Mouse (Mus musculus) embryonic facial prominence, embryonic 11.5 days (tissue): Measurements from ENCODE around the gene Vinac1. TPM values are rescaled to one million over a fixed set of nuclear protein-coding genes. Genes with fewer than 3 reads are reported as not detected.

Experiments used
- ATAC-seq: fragments of 200-750 bp; cut with Nextera tagmentation; replicated peaks from 2 replicates; pipeline ENCODE4 v1.8.0; 2017; ENCODE audit warnings: low read depth; ENCODE audit not compliant: insufficient number of reproducible peaks, low FRiP score, low TSS enrichment
- DNase-seq: peaks from one replicate; pipeline ENCODE4 v3.0.0-alpha.2; 2015; ENCODE audit warnings: low spot score
- H3K27ac ChIP-seq: fragments of 300-500 bp; sonication (generic); replicated peaks from 2 replicates; pipeline ENCODE4 v1.5.1; 2014; ENCODE audit warnings: mild to moderate bottlenecking, low read depth, low read length, control low read depth
- H3K27me3 ChIP-seq: fragments of 300-500 bp; sonication (generic); 2 replicates; pipeline ENCODE4 v1.6.1; 2014; ENCODE audit warnings: mild to moderate bottlenecking, low read length, moderate library complexity, mixed read lengths; ENCODE audit not compliant: control insufficient read depth, insufficient read depth
- H3K36me3 ChIP-seq: fragments of 300-500 bp; sonication (generic); replicated peaks from 2 replicates; pipeline ENCODE4 v1.6.1; 2014; ENCODE audit warnings: low read depth, mild to moderate bottlenecking, low read length, moderate library complexity, mixed read lengths; ENCODE audit not compliant: control insufficient read depth, insufficient read depth
- H3K4me1 ChIP-seq: fragments of 300-500 bp; sonication (generic); 2 replicates; pipeline ENCODE4 v1.6.1; 2014; ENCODE audit warnings: low read length, mixed read lengths; ENCODE audit not compliant: control insufficient read depth, insufficient read depth
- H3K4me2 ChIP-seq: fragments of 300-500 bp; sonication (generic); 2 replicates; pipeline ENCODE4 v1.6.1; 2014; ENCODE audit warnings: low read depth, mild to moderate bottlenecking, control low read depth, low read length, moderate library complexity
- H3K4me3 ChIP-seq: fragments of 300-500 bp; sonication (generic); 2 replicates; pipeline ENCODE4 v1.5.1; 2014; ENCODE audit warnings: low read depth, low read length, control low read depth
- H3K9ac ChIP-seq: fragments of 300-500 bp; sonication (generic); replicated peaks from 2 replicates; pipeline ENCODE4 v1.6.1; 2014; ENCODE audit warnings: mild to moderate bottlenecking, control low read depth, low read length
- H3K9me3 ChIP-seq: fragments of 300-500 bp; sonication (generic); replicated peaks from 2 replicates; pipeline ENCODE4 v1.6.1; 2016; ENCODE audit warnings: mild to moderate bottlenecking, low read length, inconsistent platforms, mixed read lengths; ENCODE audit not compliant: control insufficient read depth
- WGBS: fragments of 180-500 bp; shearing (Covaris S2); extraction: QIAGEN DNeasy Blood & Tissue Kit; methylation state at CpG from one replicate; pipeline ENCODE4 v1.1.7; 2014; 5-methylcytosine and 5-hydroxymethylcytosine counted together
- polyA plus RNA-seq: library from polyadenylated mRNA; unstranded; fragments of >200 nt; fragmentation: Nextera tagmentation; extraction: Ambion mirVana; gene quantifications from 2 replicates; pipeline ENCODE4 v1.2.1, GENCODE M21; 2014

The Vinac1 gene
- polyA plus RNA-seq, 1 experiment from 2014 or later: 0.20 TPM

DNA sequence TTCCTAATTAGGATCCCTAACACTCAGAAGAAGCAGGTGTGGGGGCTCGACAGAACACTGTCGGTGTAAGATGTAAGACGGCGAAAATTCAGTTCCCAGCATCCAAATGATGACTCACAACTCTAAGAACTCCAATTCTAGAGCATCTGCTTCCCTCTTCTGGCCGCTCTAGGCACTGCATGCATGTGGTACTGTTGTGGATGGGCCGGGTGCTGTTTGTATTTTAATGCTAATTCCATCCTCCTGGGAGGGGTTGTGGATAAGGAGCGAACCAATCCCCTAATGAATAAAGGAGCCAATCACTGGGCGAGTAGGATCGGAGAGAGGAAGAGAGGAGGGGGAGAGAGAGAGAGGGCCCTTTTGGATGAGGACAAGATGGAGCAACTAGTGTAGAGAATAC is 8.6 kb upstream of the Vinac1 start:
- DNase-seq: peak; percentile 43
- no peak for ATAC-seq

DNA sequence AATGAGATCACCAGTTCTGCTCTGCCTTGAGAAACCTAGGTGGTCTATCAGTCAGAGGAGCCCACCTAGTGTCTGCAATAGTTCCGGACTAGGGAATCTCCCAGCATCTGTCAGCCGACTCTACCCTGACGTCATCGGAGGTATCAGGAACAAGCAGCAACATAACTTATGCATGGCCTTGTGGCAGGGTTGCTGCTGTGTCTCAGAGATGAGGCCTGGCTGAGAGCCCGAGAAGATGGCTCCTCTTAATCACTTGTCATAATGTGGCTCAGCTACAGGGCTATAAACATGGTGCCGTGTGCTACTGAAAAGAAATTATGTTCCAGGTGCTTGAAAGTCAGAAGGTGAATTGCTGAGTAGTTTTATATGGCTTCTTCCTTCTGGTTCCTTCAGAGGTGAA is 7.8 kb upstream of the Vinac1 start:
- no peaks in the 10 kb centered on the region for H3K36me3 ChIP-seq
- H3K4me3 ChIP-seq: no peak overlapping the region
- H3K4me1 ChIP-seq: no peaks in the 10 kb centered on the region
- DNase-seq: no peak
- H3K27me3 ChIP-seq: no peaks in the 10 kb centered on the region
- H3K4me2 ChIP-seq: no peak overlapping the region
- H3K9ac ChIP-seq: no peak overlapping the region
- H3K9me3 ChIP-seq: no peaks in the 10 kb centered on the region
- WGBS: 94% methylated on average over 6 of the region's 6 CpGs
- no peak for ATAC-seq
- H3K27ac ChIP-seq: no peak overlapping the region

More for the DNA sequence above, 8.6 kb upstream of the Vinac1 start:
- 42% methylated on average over 9 of the region's 9 CpGs for WGBS
- Histone ChIP-seq H3K9ac (no peak overlapping the region), H3K4me1 (no peaks in the 10 kb centered on the region), H3K27ac (no peak overlapping the region), H3K27me3 (no peaks in the 10 kb centered on the region), H3K9me3 (no peaks in the 10 kb centered on the region), H3K4me3 (no peak overlapping the region), H3K36me3 (no peaks in the 10 kb centered on the region), H3K4me2 (no peak overlapping the region)

DNA sequence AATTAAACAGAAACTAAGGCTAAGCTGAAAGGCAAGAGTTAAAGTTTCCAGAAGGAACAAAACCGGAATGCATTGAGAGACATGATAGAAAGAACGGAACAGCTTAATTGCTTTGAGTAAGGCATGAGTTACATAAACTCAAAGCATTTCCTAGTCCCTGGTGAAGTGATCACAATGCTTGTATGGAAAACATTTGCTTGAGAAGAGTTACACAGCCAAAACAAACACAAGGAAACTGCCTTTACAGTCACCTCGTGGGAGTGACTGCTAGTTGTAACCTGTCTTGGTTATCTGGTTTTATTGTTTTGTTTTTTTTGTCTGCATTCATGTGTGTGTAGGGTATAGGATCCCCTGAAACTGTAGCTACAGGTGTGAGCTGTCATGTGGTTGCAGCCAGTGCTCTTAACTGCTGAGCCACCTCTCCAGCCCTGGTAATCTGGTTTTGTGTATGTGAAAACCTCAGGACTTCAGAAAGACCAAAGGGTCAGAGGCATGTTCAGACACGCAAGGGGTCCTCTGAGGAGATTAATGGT is 4.5 kb upstream of the Vinac1 start:
- no peak overlapping the region for H3K9ac ChIP-seq
- H3K27me3 ChIP-seq: no peaks in the 10 kb centered on the region
- no peaks in the 10 kb centered on the region for H3K36me3 ChIP-seq
- 64% methylated on average over 4 of the region's 4 CpGs for WGBS
- ATAC-seq: no peak
- H3K9me3 ChIP-seq: no peaks in the 10 kb centered on the region
- DNase-seq: no peak
- H3K4me3 ChIP-seq: no peak overlapping the region
- H3K4me1 ChIP-seq: no peaks in the 10 kb centered on the region
- H3K4me2 ChIP-seq: no peak overlapping the region
- H3K27ac ChIP-seq: no peak overlapping the region

DNA sequence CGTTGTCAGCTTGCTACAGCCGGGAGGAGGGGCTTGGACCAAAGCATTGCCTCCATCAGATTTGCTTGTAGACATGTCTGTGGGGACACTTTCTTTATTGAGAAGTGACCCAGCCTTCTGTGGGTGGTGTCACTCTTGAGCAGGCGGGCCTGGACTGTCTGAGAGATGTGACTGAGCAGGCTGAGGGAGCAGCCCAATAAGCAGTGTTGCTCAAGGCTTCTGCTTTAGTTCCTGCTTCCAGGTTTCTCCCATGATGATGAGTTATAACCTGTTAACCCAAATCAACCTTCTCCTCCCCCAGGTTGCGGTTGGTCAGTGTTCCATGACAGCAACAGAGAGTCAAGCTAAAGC is 1.2 kb downstream of the Vinac1 start:
- no peaks in the 10 kb centered on the region for H3K36me3 ChIP-seq
- DNase-seq (no peak), ATAC-seq (no peak)
- H3K4me3 ChIP-seq: no peak overlapping the region
- no peaks in the 10 kb centered on the region for H3K4me1 ChIP-seq
- WGBS: 91% methylated on average over 4 of the region's 4 CpGs
- H3K4me2 ChIP-seq: no peak overlapping the region
- H3K27me3 ChIP-seq: no peaks in the 10 kb centered on the region
- no peak overlapping the region for H3K27ac ChIP-seq
- H3K9me3 ChIP-seq: no peaks in the 10 kb centered on the region
- no peak overlapping the region for H3K9ac ChIP-seq

DNA sequence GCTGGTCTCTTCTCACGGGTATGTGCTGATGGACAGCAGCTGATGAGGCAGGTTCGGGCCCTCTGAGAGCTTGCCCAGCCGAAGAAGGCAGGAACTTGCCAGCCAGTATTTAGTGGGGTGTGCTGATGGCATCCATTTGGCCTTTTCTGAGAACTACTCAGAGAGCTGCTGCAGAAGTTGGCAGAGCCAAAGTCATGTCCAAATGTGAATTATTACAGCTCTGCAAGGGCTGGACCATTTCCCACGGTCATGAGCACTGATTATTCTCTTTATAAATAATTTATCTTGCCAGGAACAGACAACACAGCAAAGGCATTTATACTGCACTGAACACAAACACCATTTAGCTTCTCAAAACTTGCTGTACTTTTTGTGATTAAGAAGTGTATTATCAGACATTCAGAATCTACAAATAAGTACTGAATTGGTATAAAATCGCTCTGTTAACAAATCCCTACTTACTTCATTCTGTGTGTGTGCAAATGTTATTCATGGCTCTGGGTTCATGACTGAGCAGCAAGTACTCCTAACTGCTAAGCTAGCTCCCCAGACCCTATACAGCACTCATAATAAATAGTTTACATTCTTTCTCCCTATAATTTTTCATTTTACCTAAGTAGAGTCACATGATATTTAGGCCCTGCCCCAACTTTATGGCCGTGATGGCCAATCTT is 1.7 kb downstream of the Vinac1 start:
- H3K4me2 ChIP-seq: no peak overlapping the region
- H3K9me3 ChIP-seq: no peaks in the 10 kb centered on the region
- DNase-seq (no peak), ATAC-seq (no peak)
- H3K27ac ChIP-seq: no peak overlapping the region
- no peaks in the 10 kb centered on the region for H3K36me3 ChIP-seq
- no peaks in the 10 kb centered on the region for H3K4me1 ChIP-seq
- H3K4me3 ChIP-seq: no peak overlapping the region
- WGBS: 81% methylated on average over 6 of the region's 6 CpGs
- no peak overlapping the region for H3K9ac ChIP-seq
- no peaks in the 10 kb centered on the region for H3K27me3 ChIP-seq

DNA sequence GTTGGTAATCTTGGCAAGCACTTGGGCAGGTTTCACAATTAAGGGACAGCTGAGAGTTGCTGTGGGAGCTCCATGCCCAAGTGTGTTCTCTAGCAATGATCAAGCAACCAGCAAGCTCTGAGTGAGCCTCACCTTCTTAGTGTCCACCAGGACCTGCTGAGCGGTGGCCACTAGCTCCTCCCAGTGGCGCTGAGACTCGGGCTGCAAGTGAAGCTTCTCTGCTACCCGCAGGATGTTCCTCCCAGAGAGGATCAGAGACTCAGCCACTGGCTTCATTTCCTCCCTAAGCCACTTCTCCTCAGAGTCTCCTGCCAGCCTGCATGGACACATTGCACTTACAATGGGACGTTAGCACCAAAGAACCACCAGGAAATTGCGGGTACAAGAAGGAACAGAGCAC is 7.4 kb downstream of the Vinac1 start:
- 33% methylated on average over 6 of the region's 6 CpGs for WGBS
- Histone ChIP-seq H3K36me3 (no peaks in the 10 kb centered on the region), H3K4me1 (peaks cover 5% of the 10 kb centered on the region), H3K27ac (no peak overlapping the region), H3K27me3 (peaks cover 15% of the 10 kb centered on the region), H3K9me3 (no peaks in the 10 kb centered on the region), H3K4me3 (no peak overlapping the region), H3K4me2 (no peak overlapping the region), H3K9ac (no peak overlapping the region)
- no peak for ATAC-seq
- DNase-seq: no peak

DNA sequence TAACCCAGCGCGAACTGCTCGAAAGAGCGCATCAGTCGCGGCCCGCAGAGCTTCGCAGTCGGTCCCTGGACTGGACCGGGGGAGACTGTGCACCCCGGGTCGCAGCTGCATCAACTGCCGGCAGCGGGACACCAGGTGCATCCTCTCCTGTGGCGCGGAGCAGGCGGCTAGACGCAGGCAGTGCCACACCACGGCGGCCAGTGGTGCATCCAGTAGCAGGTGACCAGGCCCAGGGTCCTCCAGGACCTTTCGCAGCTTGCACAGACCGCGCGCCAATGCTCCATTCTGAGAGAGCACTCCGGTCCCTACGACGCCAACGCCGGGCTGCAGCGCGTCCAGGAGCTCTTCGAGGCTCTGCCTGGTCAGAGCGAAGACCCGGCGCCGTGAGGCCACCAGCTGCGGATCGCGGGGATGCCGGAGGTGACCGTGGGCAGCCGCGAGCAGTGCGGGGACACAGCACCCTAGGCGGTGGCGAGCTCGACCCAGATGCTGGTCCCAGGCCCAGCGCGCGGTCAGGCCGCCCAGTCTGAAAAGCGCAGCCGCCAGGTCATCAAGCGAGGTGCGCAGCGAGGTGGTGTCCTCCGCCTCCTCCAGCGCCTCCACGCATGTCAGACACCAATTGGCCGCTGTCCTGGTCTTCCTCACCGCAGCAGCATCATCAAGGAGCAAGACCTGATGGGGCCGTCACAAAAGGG is 8.9 kb downstream of the Vinac1 start:
- Histone ChIP-seq H3K4me3 (peak overlapping the region; percentile 35), H3K9ac (peak overlapping the region; percentile 46), H3K27ac (no peak overlapping the region), H3K4me2 (peak overlapping the region; percentile 93), H3K27me3 (peaks cover 15% of the 10 kb centered on the region), H3K36me3 (no peaks in the 10 kb centered on the region), H3K4me1 (peaks cover 5% of the 10 kb centered on the region), H3K9me3 (no peaks in the 10 kb centered on the region)
- peak; percentile 69 for DNase-seq
- WGBS: 2% methylated on average over 55 of the region's 62 CpGs
- peak; percentile 59; the same call in 1 of the 2 replicates for ATAC-seq

DNA sequence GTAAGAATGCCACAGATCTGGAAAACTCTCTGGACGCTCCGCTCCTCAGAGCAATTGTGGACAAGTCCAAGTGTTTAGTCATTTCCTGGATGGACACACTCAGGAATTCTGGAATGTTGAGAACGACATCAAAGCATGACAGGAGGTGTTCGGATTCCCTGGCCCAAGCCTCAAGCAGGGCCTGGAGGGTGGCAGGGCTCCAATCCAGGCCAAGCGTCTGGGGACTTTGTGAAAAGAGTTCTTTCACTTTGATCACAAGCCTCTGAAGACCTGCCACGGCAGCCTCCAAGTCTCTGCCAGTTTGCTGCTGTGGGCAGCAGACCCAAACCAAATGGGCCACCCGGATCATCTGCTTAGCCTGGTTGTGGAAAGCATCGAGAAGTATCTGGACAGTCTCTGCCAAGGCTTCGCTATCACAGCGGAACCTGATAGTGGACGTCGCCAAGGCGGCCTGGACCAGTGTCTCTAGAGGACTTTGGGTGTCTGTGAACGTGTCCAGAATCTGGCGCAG is 9.5 kb downstream of the Vinac1 start:
- Histone ChIP-seq H3K36me3 (no peaks in the 10 kb centered on the region), H3K9me3 (no peaks in the 10 kb centered on the region), H3K27ac (no peak overlapping the region), H3K4me3 (peak overlapping the region; percentile 35), H3K9ac (peak overlapping the region; percentile 46), H3K4me1 (peaks cover 5% of the 10 kb centered on the region), H3K27me3 (peaks cover 15% of the 10 kb centered on the region), H3K4me2 (peak overlapping the region; percentile 93)
- peak; percentile 23; the same call in 1 of the 2 replicates for ATAC-seq
- no peak for DNase-seq
- WGBS: 31% methylated on average over 15 of the region's 15 CpGs
